Mouse (Mus musculus) adrenal gland, adult 2 months (tissue): ENCODE data around the gene Hpse2. TPM values are rescaled to one million over a fixed set of nuclear protein-coding genes. Genes with fewer than 3 reads are reported as not detected.
A peak's percentile ranks its signal among the peaks of the same experiment; 100 is the strongest.
"Not testable (repeated sequence)": the region's sequence is repeated elsewhere in the genome, so short reads cannot be mapped to it uniquely, and the experiment has no call there.

Source experiments
- DNase-seq: peaks from one replicate; pipeline ENCODE4 v3.0.0; 2021
- polyA plus RNA-seq: library from polyadenylated mRNA; depleted of rRNA; stranded (reverse); fragments of >200 nt; gene quantifications from 2 replicates; pipeline ENCODE4 v1.2.3, GENCODE M21; 2012
- total RNA-seq, 2 experiments: library from RNA; stranded (reverse); gene quantifications; 2 replicates each; pipeline ENCODE4 v1.2.3; 2021

Gene Hpse2
- total and polyA plus RNA-seq, 3 experiments, result not detected

- no peak for DNase-seq
Measured at GRCm38 (mm10) chr19:42850444-42850843, 537.7 kb downstream of the Hpse2 start.

DNA sequence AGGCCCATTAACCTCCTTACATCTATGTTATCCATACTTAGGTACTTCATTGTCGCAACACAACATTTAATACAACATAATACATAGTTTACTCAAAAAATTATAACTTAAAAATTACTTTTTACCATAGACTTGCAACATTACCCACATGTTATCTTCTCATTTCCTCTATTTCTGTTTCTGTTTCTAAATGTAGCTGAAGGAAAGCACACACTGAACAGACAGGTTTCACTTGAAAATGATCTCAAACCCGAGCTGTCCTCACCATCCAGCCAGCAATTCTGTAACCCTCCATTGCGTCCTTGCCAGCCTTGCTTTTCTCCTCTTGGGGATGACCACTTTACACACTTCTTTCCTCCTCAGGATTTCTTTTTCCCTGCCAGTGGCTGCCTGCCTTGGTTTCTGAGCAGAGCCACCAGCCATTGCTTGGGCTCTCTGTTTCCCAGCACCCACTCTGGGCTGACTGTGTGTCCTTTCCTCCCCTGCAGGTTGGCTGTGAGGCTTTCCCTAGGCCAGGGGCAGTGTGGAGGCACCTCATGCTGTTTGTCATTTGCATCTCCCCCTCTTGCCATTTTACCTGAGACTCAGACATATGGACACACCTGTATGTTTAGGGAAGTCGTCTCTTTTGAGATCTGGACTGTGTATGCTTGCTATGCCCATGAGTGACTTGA is 548.4 kb downstream of the Hpse2 start:
- no peak for DNase-seq

- no peak for DNase-seq
Measured at GRCm38 (mm10) chr19:42839118-42839517, 549.0 kb downstream of the Hpse2 start.

DNA sequence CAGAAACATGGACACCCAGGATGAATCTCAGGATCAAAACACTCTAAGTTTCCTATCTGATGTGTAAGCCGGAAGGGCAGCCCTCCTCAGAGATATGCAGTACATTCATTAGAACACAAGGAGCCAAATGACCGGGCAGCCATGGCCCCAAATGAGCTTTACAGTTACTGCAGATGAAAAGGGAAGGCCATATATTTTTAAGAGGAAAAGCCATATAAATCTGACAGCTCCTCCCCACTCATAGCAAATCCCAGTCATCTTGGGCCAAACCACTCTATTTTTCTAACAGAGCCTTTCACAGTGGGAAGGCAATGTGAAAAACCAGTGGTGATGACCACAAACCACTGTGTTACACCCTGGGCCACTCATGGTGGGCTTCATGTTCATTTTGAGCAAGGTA is 549.9 kb downstream of the Hpse2 start:
- DNase-seq, result no peak

DNA sequence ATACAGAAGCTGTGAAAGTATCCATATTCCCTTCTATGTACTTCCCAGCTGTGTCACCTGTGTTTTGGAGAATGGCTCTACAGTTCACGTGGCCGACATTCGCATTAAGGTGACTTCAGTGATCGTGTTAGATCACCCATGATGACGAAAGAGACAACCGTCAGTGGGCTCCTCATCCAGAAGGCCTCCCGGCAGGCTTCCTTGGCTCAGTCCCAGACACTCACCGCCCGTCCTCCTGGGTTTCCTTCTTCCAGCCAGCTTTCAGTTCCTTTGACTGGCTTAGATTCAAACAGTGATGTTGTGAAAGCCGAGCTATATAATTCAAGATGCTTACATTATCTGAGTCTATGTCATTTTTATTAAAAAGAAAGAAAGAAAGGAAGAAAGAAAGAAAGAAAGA is 550.6 kb downstream of the Hpse2 start:
- no peak for DNase-seq

GRCm38 (mm10) chr19:42833126-42833525 is 555.0 kb downstream of the Hpse2 start:
- DNase-seq, result no peak

DNA sequence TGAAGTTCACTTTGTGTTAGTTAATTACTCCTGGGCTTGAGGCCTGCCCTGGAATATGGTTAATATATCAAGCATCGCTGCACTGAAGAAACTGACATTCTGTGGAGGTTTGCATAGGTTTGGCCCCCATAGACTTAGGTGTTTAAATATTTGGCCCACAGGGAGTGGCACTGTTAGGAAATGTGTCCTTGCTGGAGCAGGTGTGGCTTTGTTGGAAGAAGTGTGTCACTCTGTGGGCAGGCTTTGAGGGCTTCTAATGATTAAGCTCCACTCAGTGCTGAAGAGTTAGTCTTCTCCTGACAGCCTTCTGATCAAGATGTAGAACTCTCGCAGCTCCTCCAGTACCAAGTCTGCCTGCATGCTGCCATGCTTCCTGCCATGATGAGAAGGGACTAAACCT is 555.9 kb downstream of the Hpse2 start:
- DNase-seq, result no peak

DNA sequence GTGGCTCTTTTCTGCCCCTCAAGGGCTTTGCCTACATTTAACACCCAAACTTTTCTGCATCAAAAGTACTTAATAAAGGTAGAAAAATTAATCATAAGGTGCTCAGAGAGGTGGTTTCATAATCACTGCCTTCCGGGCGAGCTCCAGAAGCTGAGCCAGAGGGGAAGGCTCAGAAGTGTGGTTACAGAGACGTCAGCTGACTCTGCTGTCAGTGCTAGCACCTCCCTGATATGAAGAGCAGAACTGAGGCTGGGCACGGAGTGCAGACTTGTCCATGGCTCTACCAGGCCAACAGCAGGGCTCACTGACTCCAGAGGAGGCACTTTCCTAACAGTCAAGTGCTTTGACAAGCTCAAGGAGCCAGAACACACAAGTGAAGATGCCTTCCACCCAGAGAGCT is 559.0 kb downstream of the Hpse2 start:
- DNase-seq, result no peak

DNA sequence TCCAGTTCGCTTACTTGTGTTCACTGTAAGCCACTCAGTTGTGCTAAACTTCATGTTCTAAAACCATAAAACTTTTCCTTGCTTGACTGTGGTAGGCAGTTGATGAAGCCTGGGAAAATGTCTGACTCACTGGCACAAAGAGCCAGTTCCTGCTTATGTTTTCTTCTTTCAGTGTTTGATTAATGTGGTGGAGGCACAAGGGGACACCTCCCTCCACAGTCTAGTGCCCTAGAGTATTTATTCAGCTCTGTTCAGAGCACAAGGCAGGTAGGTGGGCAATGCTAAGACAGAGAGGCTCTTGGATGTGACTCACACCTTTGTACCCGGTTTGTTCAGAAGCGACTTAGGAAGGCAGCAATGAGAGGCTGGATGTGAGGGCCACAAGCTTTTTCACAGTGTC is 560.3 kb downstream of the Hpse2 start:
- no peak for DNase-seq

DNA sequence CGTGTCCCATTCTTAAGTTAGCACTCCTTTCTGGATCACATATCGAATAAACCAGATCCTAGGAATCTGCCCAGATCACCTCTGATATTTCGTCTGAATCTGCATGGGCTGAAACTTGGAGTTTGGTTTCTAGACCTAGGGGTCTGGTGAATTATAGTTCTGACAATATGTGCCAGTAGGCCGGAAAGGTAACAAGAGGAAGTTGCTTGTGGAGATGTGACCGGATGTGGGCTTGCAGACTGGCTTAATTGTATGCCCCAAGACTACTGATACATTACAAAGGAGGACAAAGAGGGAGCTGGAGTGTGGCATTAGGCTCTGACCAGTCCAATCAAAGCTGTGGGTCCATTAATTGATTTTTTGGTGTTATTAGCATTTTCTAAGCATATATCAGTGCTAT is 568.0 kb downstream of the Hpse2 start:
- no peak for DNase-seq

- no peak for DNase-seq
Measured at GRCm38 (mm10) chr19:42817761-42818160, 570.4 kb downstream of the Hpse2 start.

- DNase-seq, result no peak
Measured at GRCm38 (mm10) chr19:42816261-42816660, 571.9 kb downstream of the Hpse2 start.

DNA sequence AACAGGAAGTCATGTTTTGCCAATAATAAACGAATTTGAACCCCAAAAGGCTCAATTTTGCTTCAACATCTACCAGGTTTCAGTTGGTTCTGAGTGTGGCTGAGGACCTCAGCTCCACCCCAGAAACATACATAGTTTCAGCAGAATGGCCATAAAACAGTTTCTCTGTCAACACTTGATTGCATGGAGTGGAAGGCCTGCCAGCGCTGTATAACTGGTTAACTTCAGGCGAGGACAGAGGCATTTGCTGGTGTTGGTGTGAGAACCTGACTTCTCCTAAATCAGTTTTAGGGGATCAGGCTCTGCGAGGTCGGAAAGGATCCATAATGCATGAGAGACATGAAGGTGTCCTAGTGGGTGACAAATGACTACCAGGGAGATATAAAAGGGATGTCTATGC is 578.0 kb downstream of the Hpse2 start:
- no peak for DNase-seq

- no peak for DNase-seq
Measured at GRCm38 (mm10) chr19:42809491-42809890, 578.7 kb downstream of the Hpse2 start.

DNA sequence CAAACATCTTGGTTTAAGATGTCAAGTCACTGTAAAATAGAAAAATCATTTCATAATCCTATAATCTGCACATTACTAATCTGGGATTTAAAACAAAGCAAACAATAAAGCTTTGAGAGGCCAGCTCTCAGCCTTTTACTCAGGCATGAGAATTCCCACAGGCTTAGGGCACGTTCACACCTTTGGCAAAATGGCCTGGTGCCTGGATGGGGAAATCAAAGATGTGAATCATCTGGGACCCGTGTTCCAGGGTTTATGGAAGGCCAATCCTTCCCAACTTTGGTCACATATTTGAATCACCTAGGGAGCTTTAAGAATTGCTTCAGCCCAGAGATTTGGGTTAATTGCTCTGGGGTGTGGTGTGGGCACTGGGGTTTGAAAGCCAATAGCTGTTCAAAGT is 590.3 kb downstream of the Hpse2 start:
- no peak for DNase-seq

- DNase-seq, result no peak
Measured at GRCm38 (mm10) chr19:42795801-42796200, 592.4 kb downstream of the Hpse2 start.

GRCm38 (mm10) chr19:42794914-42795613 is 593.1 kb downstream of the Hpse2 start:
- DNase-seq, result peak; percentile 83

DNA sequence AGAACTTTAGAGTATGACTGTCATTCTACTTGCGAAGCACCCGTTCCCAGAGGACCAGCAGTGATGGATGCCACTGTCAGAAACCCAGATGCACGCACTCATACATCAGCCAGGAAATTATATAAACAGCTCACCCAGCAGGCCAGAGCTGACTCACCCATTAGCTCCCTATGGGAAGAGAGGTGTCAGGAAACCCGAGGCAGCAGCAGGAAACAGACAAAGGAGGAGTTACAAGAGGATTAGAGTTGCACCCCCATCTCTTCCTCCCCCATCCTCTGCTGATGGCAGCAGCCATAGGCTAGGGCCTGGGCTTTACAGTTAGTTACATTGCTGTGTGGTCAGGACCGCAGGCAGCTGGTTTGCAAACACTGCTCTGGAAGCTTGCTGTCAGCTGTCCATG is 599.8 kb downstream of the Hpse2 start:
- no peak for DNase-seq

DNA sequence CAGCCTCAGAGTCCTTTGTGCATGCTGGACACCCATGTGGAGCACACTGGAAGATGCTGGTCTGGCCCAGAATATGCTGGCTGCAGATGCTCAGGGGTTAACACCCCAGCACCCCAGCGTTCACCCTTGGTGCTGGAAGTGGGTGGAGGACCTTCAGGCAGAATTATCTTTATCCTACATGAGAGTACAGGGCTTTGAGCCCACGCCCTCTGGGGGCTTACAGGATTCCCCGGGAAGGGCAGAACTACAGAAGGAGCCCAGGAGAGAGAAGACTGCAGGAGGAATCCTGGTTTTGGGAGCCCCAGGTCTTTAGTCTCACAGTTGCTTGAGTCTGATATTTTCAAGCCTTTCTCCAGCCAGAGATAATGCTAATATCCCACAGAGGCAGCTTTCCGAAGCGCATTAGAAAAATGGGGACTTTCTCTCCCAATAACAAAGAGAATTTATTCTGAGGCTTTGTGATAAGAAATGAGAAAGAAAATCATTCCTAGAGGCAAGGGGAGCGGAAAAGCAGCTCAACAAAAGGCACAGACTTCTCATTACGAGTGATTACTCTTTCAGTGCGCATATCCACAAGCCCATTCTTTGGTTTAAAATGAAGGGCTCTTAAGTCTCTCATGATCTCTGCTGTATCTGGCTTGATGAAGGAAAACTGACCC is 602.5 kb downstream of the Hpse2 start:
- DNase-seq, result no peak

- DNase-seq, result no peak
Measured at GRCm38 (mm10) chr19:42785129-42785528, 603.0 kb downstream of the Hpse2 start.

- DNase-seq, result not testable (repeated sequence)
Measured at GRCm38 (mm10) chr19:42780156-42780538, 608.0 kb downstream of the Hpse2 start.

- peak; percentile 94 for DNase-seq
Measured at GRCm38 (mm10) chr19:42779531-42780155, 608.5 kb downstream of the Hpse2 start, which contains the start of gene Hps1. Gene Hps1 (minus strand): TSS chr19:42779978.

- peak; percentile 39 for DNase-seq
Measured at GRCm38 (mm10) chr19:42777801-42778200, 610.4 kb downstream of the Hpse2 start.
